Mouse (Mus musculus): Measurements from ENCODE around the gene Hapln1.

DNA sequence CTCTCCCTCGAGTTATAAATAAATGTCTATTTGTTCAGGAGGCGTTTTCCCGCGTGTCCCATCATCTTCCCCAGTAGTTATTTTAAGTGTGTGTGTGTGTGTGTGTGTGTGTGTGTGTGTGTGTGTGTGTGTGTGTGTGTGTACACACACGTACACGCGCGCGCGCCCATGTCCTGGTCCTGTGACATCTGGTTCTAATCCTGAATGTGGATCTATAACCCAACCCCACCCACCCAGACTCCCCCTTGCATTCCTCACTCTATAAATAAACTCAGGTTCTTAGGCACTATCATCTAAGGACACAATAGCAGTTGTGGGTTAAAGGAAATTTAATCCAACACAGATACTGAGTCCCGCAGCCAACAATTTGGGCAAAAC, 280 bp downstream of the Hapln1 start:
- no peak for TF ChIP-seq POLR2A (IDR thresholded peaks at IDR 0.05; ENCODE audit: low read depth, low read length)
- TF ChIP-seq CTCF (conservative IDR thresholded peaks at IDR 0.05; ENCODE audit: insufficient read depth, insufficient read length, low read depth, low read length) = no peak
